In the genomic region with DNA sequence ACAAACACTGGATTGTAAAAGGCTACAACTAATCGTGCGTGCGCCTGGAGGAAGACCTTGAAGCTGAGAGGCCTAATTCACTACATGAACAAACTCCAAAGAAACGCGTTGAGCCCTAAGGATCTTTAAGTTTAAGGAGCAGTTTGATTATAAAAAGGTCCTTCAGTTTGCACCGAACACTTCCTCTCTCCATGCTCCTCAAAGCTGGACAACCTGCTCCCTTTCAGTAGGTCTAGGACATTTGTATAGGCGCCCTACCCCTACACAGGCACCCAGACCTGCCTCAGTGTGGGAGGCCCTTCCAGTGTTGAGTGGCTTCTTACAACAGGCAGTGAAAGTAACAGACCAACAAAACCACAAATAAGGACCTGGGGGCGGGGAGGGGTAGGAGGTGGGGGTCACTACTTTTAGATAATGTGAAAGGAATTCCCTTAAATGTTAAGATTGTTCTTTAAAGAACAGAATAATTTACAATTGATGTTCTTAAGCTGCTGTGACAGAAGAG, we compare ENCODE assay signal across 7 mouse cellular contexts. TPM values are rescaled to one million over a fixed set of nuclear protein-coding genes. Genes with fewer than 3 reads are reported as not detected.
DNase-seq lines count a peak whose midpoint lies in the region; ATAC-seq and TF ChIP-seq lines count a peak whose summit lies in the region.

No protein-coding gene starts in this region.

- WGBS in embryonic facial prominence, embryonic 14.5 days = 80% methylated on average over 8 of the region's 8 CpGs
- WGBS in limb, embryonic 12.5 days = 74% methylated on average over 8 of the region's 8 CpGs

- no peaks in the 10 kb centered on the region for H3K9me3 ChIP-seq in embryonic facial prominence, embryonic 14.5 days (ENCODE audit: control insufficient read depth, low read length)
- H3K9me3 ChIP-seq in limb, embryonic 12.5 days = no peaks in the 10 kb centered on the region

- TF ChIP-seq POLR2A in bone marrow macrophage, adult 2 months (IDR thresholded peaks at IDR 0.05; ENCODE audit: borderline replicate concordance, low read depth, low read length) = no peak

- peak overlapping the region; percentile 74 for H3K9ac ChIP-seq in embryonic facial prominence, embryonic 14.5 days (ENCODE audit: low read depth, low read length)
- peak overlapping the region; percentile 42; the same call in 1 of the 2 replicates for H3K9ac ChIP-seq in limb, embryonic 12.5 days (replicated peaks)

- H3K4me2 ChIP-seq in embryonic facial prominence, embryonic 14.5 days (ENCODE audit: low read depth, low read length) = peak overlapping the region; percentile 65
- peak overlapping the region; percentile 60 for H3K4me2 ChIP-seq in limb, embryonic 12.5 days

- no peaks in the 10 kb centered on the region for H3K27me3 ChIP-seq in embryonic facial prominence, embryonic 14.5 days (replicated peaks; ENCODE audit: control insufficient read depth, insufficient read depth, low read length)
- no peaks in the 10 kb centered on the region for H3K27me3 ChIP-seq in limb, embryonic 12.5 days
- H3K27me3 ChIP-seq in splenic B cell, adult 2 months (ENCODE audit: control insufficient read depth, insufficient read depth, low read length, poor library complexity, severe bottlenecking) = no peaks in the 10 kb centered on the region

- no peak for ATAC-seq in embryonic facial prominence, embryonic 14.5 days (ENCODE audit: low read depth)
- no peak for ATAC-seq in limb, embryonic 12.5 days (ENCODE audit: insufficient number of reproducible peaks, insufficient read depth, low FRiP score, low TSS enrichment, low read depth)
- ATAC-seq in monocyte, adult 5-6 weeks (replicated peaks; ENCODE audit: insufficient number of reproducible peaks, low FRiP score, low TSS enrichment, poor library complexity, severe bottlenecking) = no peak

- no peak for TF ChIP-seq CTCF in bone marrow macrophage, adult 2 months (IDR thresholded peaks at IDR 0.05; ENCODE audit: low read depth, low read length)

- no peak overlapping the region for H3K27ac ChIP-seq in bone marrow macrophage, adult 2 months (ENCODE audit: insufficient read depth, low read depth, low read length)
- peak overlapping the region; percentile 93; the same call in 1 of the 2 replicates for H3K27ac ChIP-seq in embryonic facial prominence, embryonic 14.5 days (replicated peaks; ENCODE audit: low read depth, low read length)
- H3K27ac ChIP-seq in limb, embryonic 12.5 days = no peak overlapping the region

- no peaks in the 10 kb centered on the region for H3K36me3 ChIP-seq in embryonic facial prominence, embryonic 14.5 days (ENCODE audit: control insufficient read depth, insufficient read depth, low read length)
- no peaks in the 10 kb centered on the region for H3K36me3 ChIP-seq in limb, embryonic 12.5 days
- H3K36me3 ChIP-seq in splenic B cell, adult 2 months (ENCODE audit: control insufficient read depth, insufficient read depth, low read length, poor library complexity, severe bottlenecking) = no peaks in the 10 kb centered on the region

- H3K4me1 ChIP-seq in bone marrow macrophage, adult 2 months (ENCODE audit: control insufficient read depth, insufficient read depth, low read length) = peaks cover 8% of the 10 kb centered on the region
- H3K4me1 ChIP-seq in embryonic facial prominence, embryonic 14.5 days (ENCODE audit: control insufficient read depth, insufficient read depth, low read length) = peaks cover 6% of the 10 kb centered on the region; the same call in 1 of the 2 replicates
- H3K4me1 ChIP-seq in limb, embryonic 12.5 days (replicated peaks) = peaks cover 4% of the 10 kb centered on the region; the same call in 1 of the 2 replicates

- peak; percentile 3 for DNase-seq in left cerebral cortex, postnatal 4 days
- no peak for DNase-seq in left cerebral cortex, postnatal 14 days (ENCODE audit: low spot score in 2 of 2)
- no peak for DNase-seq in embryonic facial prominence, embryonic 14.5 days (ENCODE audit: low spot score)
- peak; percentile 10 for DNase-seq in splenic B cell, adult 2 months (ENCODE audit: low read depth, low spot score)

- intact Hi-C loops in left cerebral cortex, postnatal 4 days (cut with DNase I) = no loop called here
- intact Hi-C loops in left cerebral cortex, postnatal 14 days (cut with DNase I) = loop anchor here (5.0 kb wide), 1 partner anchor 111 kb away; no protein-coding TSS in a partner anchor

- H3K4me3 ChIP-seq in bone marrow macrophage, adult 2 months (ENCODE audit: insufficient read depth, low read length) = peak overlapping the region; percentile 74
- peak overlapping the region; percentile 56 for H3K4me3 ChIP-seq in embryonic facial prominence, embryonic 14.5 days (ENCODE audit: low read depth, low read length)
- peak overlapping the region; percentile 57 for H3K4me3 ChIP-seq in limb, embryonic 12.5 days (replicated peaks)

RNA-seq across cellular contexts. Expression of gene Tbc1d32, which starts 0.7 kb away (rescaled TPM):
- total RNA-seq in left cerebral cortex, postnatal 4 days (2021) = 1 to 10 TPM; 8.0 to 8.9 TPM
- total RNA-seq in left cerebral cortex, postnatal 14 days (2021) = 1 to 10 TPM; 8.2 to 9.2 TPM
- 5.2 and 5.4 TPM in 2 replicates for polyA plus RNA-seq in bone marrow macrophage, adult 2 months (2012; ENCODE audit: insufficient read depth, insufficient read length, missing spikeins)
- 2.9 and 3.3 TPM in 2 replicates for polyA plus RNA-seq in embryonic facial prominence, embryonic 14.5 days (2014; fragmentation: Nextera tagmentation; extraction: Ambion mirVana)
- polyA plus RNA-seq in limb, embryonic 12.5 days (2016; fragmentation: Nextera tagmentation; extraction: Ambion mirVana) = 4.3 and 5.3 TPM in 2 replicates
- total RNA-seq in monocyte, adult 5-6 weeks (2017) = 2.4 to 5.2 TPM (median 4.4 TPM) in 3 replicates

Comparison
In these comparisons a context has a peak if more than half of its experiments do, and no peak if none do; other contexts are left out.
1. DNase-seq: peak in left cerebral cortex, postnatal 4 days (single experiment) and splenic B cell, adult 2 months (single experiment); none in left cerebral cortex, postnatal 14 days (0 of 2) and embryonic facial prominence, embryonic 14.5 days (single experiment).
2. Peak in every context shown above with its lines, with median percentiles within 50 percentile points of each other: H3K4me3 ChIP-seq.